Mouse (Mus musculus): ENCODE results near the gene Rabac1. TPM values are rescaled to one million over a fixed set of nuclear protein-coding genes. Genes with fewer than 3 reads are reported as not detected.

The Rabac1 gene
- polyA plus RNA-seq, 1 experiment from 2014 or later = 59.4 TPM

DNA sequence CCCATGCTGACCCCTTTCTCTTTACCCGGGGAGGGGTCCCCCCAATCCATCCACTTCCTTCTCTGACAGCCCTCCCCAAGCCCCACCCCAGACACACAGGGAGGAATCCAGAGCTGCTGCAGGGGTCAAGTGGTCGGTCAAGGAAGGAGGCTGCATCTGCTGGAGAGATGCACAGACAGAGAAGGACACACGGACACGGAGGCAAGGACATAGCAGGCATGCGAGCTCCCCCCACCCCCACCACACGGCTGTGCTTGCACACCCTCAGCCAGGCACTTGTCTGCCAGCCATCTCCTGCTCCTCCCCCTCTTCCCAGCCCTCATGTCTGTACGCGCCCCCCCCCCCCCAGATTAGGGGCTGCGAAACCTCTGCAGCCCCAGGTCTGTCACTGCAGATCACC, 32.3 kb upstream of the Rabac1 start:
- Histone ChIP-seq H3K36me3 (replicated peaks) (no peaks in the 10 kb centered on the region), H3K4me1 (replicated peaks) (peaks cover 3% of the 10 kb centered on the region; the same call in 1 of the 2 replicates), H3K27me3 (peaks cover 71% of the 10 kb centered on the region), H3K9me3 (replicated peaks) (no peaks in the 10 kb centered on the region), H3K4me2 (no peak overlapping the region), H3K4me3 (replicated peaks) (no peak overlapping the region), H3K9ac (no peak overlapping the region), H3K27ac (replicated peaks) (no peak overlapping the region)
- ATAC-seq (ENCODE audit: insufficient read depth) = no peak
- WGBS (ENCODE audit: insufficient replicate concordance) = 23% methylated on average over 8 of the region's 9 CpGs

GRCm38 (mm10) chr7:25003820-25004388, 31.4 kb upstream of the Rabac1 start:
- no peak for ATAC-seq (ENCODE audit: insufficient read depth)
- H3K27me3 ChIP-seq = peaks cover 61% of the 10 kb centered on the region

DNA sequence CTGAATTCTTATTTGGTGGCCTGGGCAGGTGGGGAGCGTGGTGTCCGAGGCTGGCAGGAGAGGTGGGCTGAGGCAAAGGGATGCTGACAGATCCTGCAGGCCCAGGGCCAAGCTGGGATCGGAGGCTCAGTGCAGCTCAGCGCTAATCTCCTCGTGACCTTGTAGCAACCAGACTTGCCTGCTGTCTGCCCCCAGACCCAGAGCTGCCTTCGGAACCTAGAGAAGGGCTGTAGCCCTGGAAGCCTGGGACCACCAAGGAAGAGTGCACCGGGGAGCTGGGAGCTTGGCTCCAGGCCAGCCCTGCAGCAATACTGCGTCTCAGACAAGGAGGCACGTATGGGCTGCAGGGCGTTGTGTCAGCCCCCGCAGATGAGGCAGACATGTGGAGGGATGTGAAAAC, 30.7 kb upstream of the Rabac1 start:
- WGBS (ENCODE audit: insufficient replicate concordance) = 54% methylated on average over 11 of the region's 11 CpGs
- H3K4me2 ChIP-seq = no peak overlapping the region
- no peak overlapping the region for H3K9ac ChIP-seq
- H3K9me3 ChIP-seq (replicated peaks) = no peaks in the 10 kb centered on the region
- no peaks in the 10 kb centered on the region for H3K36me3 ChIP-seq (replicated peaks)
- no peak overlapping the region for H3K27ac ChIP-seq (replicated peaks)
- H3K27me3 ChIP-seq = peaks cover 55% of the 10 kb centered on the region
- no peak overlapping the region for H3K4me3 ChIP-seq (replicated peaks)
- H3K4me1 ChIP-seq (replicated peaks) = no peaks in the 10 kb centered on the region
- no peak for ATAC-seq (ENCODE audit: insufficient read depth)

More at GRCm38 (mm10) chr7:25003820-25004388, 31.4 kb upstream of the Rabac1 start:
- Histone ChIP-seq H3K4me3 (replicated peaks) (no peak overlapping the region), H3K9ac (no peak overlapping the region), H3K27ac (replicated peaks) (no peak overlapping the region), H3K4me1 (replicated peaks) (no peaks in the 10 kb centered on the region), H3K9me3 (replicated peaks) (no peaks in the 10 kb centered on the region), H3K36me3 (replicated peaks) (no peaks in the 10 kb centered on the region), H3K4me2 (no peak overlapping the region)
- 60% methylated on average over 8 of the region's 8 CpGs for WGBS (ENCODE audit: insufficient replicate concordance)

DNA sequence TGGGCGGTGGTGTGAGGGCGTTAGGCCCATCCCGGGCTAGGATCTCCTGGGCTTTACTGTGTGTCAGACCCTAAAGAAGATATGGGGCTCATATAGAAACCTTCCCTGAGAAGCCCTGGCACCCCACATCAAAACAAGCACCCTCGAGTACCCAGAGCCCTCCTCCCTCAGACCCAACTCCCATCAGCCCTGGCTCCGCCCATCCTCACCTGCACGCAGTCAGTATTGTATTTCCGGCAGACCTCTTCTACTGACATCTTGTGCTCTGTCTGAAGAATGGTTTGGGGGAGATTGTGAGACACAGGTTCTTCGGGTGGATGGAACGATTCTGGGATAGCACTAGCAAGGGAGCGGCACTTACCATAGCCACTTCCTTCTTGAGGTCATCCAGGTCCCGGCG, 28.2 kb upstream of the Rabac1 start:
- H3K4me1 ChIP-seq (replicated peaks) = no peaks in the 10 kb centered on the region
- no peak overlapping the region for H3K27ac ChIP-seq (replicated peaks)
- H3K9me3 ChIP-seq (replicated peaks) = no peaks in the 10 kb centered on the region
- no peaks in the 10 kb centered on the region for H3K36me3 ChIP-seq (replicated peaks)
- H3K4me3 ChIP-seq (replicated peaks) = no peak overlapping the region
- 51% methylated on average over 12 of the region's 12 CpGs for WGBS (ENCODE audit: insufficient replicate concordance)
- no peak overlapping the region for H3K4me2 ChIP-seq
- H3K27me3 ChIP-seq = peaks cover 30% of the 10 kb centered on the region
- no peak overlapping the region for H3K9ac ChIP-seq
- no peak for ATAC-seq (ENCODE audit: insufficient read depth)

- ATAC-seq (ENCODE audit: insufficient read depth) = no peak
- Histone ChIP-seq H3K9me3 (replicated peaks) (no peaks in the 10 kb centered on the region), H3K36me3 (replicated peaks) (no peaks in the 10 kb centered on the region), H3K4me1 (replicated peaks) (no peaks in the 10 kb centered on the region), H3K4me3 (replicated peaks) (no peak overlapping the region), H3K27ac (replicated peaks) (no peak overlapping the region), H3K27me3 (peaks cover 25% of the 10 kb centered on the region), H3K4me2 (no peak overlapping the region), H3K9ac (no peak overlapping the region)
- 46% methylated on average over 7 of the region's 7 CpGs for WGBS (ENCODE audit: insufficient replicate concordance)
Measured at GRCm38 (mm10) chr7:25000211-25000610, 27.7 kb upstream of the Rabac1 start.

DNA sequence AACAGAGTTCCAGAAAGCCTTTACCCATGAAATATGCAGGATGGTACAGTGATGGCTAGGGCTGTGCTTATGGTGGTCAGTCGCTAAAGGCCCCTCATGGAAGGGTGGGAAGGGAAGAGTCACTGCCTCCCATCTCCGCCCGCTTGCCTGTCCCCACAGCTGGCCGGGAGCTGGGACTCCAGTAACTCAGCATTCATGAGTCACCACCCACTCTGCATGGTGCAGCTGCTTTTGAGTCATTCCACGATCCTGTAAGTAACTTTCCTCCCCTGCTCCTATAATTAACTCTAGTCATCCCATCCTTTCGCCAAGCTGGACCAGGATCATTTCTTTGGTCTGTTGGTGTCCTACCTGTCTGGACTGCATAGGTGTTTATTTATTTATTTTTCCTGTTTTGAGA, 20.5 kb upstream of the Rabac1 start:
- Histone ChIP-seq H3K4me3 (replicated peaks) (no peak overlapping the region), H3K4me1 (replicated peaks) (no peaks in the 10 kb centered on the region), H3K9ac (no peak overlapping the region), H3K36me3 (replicated peaks) (no peaks in the 10 kb centered on the region), H3K27me3 (no peaks in the 10 kb centered on the region), H3K4me2 (no peak overlapping the region), H3K9me3 (replicated peaks) (no peaks in the 10 kb centered on the region), H3K27ac (replicated peaks) (no peak overlapping the region)
- WGBS (ENCODE audit: insufficient replicate concordance) = 56% methylated on average over 6 of the region's 6 CpGs
- ATAC-seq (ENCODE audit: insufficient read depth) = no peak

DNA sequence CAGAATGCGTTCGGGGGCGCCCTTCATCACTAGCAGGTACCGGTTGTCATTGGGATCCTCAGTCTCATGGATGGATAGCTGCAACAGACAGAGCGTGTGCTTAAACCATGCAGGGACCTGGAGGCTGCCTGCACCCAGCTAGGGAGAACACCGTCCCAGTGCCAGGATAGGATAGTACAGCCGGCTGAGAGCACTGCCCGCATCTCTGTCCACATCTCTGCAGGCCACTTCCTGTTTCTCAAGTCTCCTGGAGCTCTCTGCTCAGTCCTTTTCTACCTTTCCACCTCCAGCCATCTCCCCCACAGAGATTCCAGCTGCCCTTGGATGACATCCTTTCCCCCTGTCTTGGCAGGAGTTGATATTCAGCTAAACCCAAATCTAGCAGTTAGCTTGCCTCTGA, 17.9 kb upstream of the Rabac1 start:
- WGBS (ENCODE audit: insufficient replicate concordance) = 62% methylated on average over 8 of the region's 8 CpGs
- H3K9me3 ChIP-seq (replicated peaks) = no peaks in the 10 kb centered on the region

DNA sequence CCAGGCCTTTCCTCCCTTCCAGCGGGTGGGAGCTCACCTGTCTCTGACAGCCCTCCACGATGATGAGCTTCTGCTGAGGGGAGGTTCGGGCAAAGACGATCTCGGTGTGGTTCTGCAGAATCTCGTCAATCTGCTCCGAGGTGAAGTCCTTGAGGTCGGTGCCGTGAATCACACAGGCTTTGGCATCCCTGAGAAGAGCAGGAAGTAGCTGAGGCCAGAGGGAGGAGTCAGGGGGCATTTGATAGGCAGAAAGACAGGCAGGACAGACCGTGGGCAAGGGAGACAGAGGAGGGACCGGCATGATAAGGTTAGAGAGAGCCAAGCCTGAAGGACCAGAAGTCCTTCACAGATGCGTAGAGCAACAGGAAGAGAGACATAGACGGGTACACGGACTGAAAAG, 15.4 kb upstream of the Rabac1 start:
- H3K9ac ChIP-seq = no peak overlapping the region
- H3K27me3 ChIP-seq = no peaks in the 10 kb centered on the region
- H3K36me3 ChIP-seq (replicated peaks) = no peaks in the 10 kb centered on the region
- no peaks in the 10 kb centered on the region for H3K4me1 ChIP-seq (replicated peaks)
- WGBS (ENCODE audit: insufficient replicate concordance) = 51% methylated on average over 14 of the region's 14 CpGs
- H3K9me3 ChIP-seq (replicated peaks) = no peaks in the 10 kb centered on the region
- no peak for ATAC-seq (ENCODE audit: insufficient read depth)
- H3K4me2 ChIP-seq = no peak overlapping the region
- H3K4me3 ChIP-seq (replicated peaks) = no peak overlapping the region
- H3K27ac ChIP-seq (replicated peaks) = no peak overlapping the region

More for the DNA sequence above, 17.9 kb upstream of the Rabac1 start:
- no peak overlapping the region for H3K27ac ChIP-seq (replicated peaks)
- H3K4me1 ChIP-seq (replicated peaks) = no peaks in the 10 kb centered on the region
- H3K4me3 ChIP-seq (replicated peaks) = no peak overlapping the region
- no peak overlapping the region for H3K9ac ChIP-seq
- H3K27me3 ChIP-seq = no peaks in the 10 kb centered on the region
- ATAC-seq (ENCODE audit: insufficient read depth) = no peak
- H3K4me2 ChIP-seq = no peak overlapping the region
- H3K36me3 ChIP-seq (replicated peaks) = no peaks in the 10 kb centered on the region

DNA sequence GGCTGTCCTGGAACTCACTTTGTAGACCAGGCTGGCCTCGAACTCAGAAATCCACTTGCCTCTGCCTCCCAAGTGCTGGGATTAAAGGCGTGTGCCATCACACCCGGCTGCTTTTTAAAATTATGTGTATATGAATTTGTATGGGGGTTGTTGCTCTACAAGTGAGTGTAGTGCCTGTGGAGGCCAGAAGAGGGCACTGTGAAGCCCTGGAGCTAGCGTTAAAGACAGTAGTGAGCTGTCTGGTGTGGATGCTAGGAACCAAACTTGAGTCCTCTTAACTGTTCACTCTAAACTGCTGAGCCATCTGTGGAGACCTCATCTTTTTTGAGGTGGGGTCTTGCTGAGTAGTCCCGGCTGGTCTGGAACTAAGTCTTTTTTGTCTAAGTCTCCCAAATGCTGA, 13.2 kb upstream of the Rabac1 start:
- H3K4me2 ChIP-seq = no peak overlapping the region
- no peaks in the 10 kb centered on the region for H3K4me1 ChIP-seq (replicated peaks)
- no peak overlapping the region for H3K9ac ChIP-seq
- H3K4me3 ChIP-seq (replicated peaks) = no peak overlapping the region
- 61% methylated on average over 5 of the region's 5 CpGs for WGBS (ENCODE audit: insufficient replicate concordance)
- H3K27me3 ChIP-seq = no peaks in the 10 kb centered on the region
- ATAC-seq (ENCODE audit: insufficient read depth) = no peak
- no peak overlapping the region for H3K27ac ChIP-seq (replicated peaks)
- no peaks in the 10 kb centered on the region for H3K36me3 ChIP-seq (replicated peaks)
- H3K9me3 ChIP-seq (replicated peaks) = no peaks in the 10 kb centered on the region

GRCm38 (mm10) chr7:24984307-24984706, 11.8 kb upstream of the Rabac1 start:
- no peaks in the 10 kb centered on the region for H3K4me1 ChIP-seq (replicated peaks)
- H3K36me3 ChIP-seq (replicated peaks) = no peaks in the 10 kb centered on the region
- no peak overlapping the region for H3K9ac ChIP-seq
- H3K4me2 ChIP-seq = no peak overlapping the region
- no peak overlapping the region for H3K4me3 ChIP-seq (replicated peaks)
- 70% methylated on average over 2 of the region's 2 CpGs for WGBS (ENCODE audit: insufficient replicate concordance)
- H3K9me3 ChIP-seq (replicated peaks) = no peaks in the 10 kb centered on the region
- no peak for ATAC-seq (ENCODE audit: insufficient read depth)
- H3K27ac ChIP-seq (replicated peaks) = no peak overlapping the region
- H3K27me3 ChIP-seq = no peaks in the 10 kb centered on the region

DNA sequence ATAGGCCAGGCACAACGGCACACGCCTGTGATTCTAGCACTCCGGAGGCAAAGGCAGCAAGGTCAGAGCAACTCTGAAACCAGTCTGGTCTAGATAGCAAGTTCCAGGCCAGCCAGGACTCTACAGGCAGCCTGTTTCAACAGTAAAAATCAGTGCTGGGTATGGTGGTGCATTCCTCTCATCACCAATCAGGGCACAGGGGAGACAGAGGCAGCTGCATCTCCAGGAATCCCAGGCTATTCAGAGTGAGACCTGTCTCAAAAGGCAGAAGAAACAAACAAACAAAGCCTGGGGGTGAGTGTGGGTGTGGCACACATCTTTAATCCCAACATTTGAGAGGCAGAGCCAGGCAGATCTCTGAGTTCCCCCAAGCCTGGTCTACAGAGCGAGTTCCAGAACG, 10.8 kb upstream of the Rabac1 start:
- Histone ChIP-seq H3K4me1 (replicated peaks) (no peaks in the 10 kb centered on the region), H3K27ac (replicated peaks) (no peak overlapping the region), H3K27me3 (no peaks in the 10 kb centered on the region), H3K9me3 (replicated peaks) (no peaks in the 10 kb centered on the region), H3K36me3 (replicated peaks) (no peaks in the 10 kb centered on the region), H3K4me3 (replicated peaks) (no peak overlapping the region), H3K4me2 (no peak overlapping the region), H3K9ac (no peak overlapping the region)
- WGBS (ENCODE audit: insufficient replicate concordance) = 55% methylated on average over 5 of the region's 5 CpGs
- ATAC-seq (ENCODE audit: insufficient read depth) = no peak

GRCm38 (mm10) chr7:24980439-24980838, 7.9 kb upstream of the Rabac1 start:
- WGBS (ENCODE audit: insufficient replicate concordance) = 61% methylated on average over 7 of the region's 7 CpGs
- Histone ChIP-seq H3K27ac (replicated peaks) (no peak overlapping the region), H3K4me3 (replicated peaks) (no peak overlapping the region), H3K9ac (no peak overlapping the region), H3K4me2 (no peak overlapping the region), H3K4me1 (replicated peaks) (no peaks in the 10 kb centered on the region), H3K27me3 (no peaks in the 10 kb centered on the region), H3K36me3 (replicated peaks) (no peaks in the 10 kb centered on the region), H3K9me3 (replicated peaks) (no peaks in the 10 kb centered on the region)
- ATAC-seq (ENCODE audit: insufficient read depth) = no peak
